Mouse (Mus musculus) gastrocnemius, postnatal 36 days (tissue): ENCODE results near the gene Khdc4. TPM values are rescaled to one million over a fixed set of nuclear protein-coding genes. Genes with fewer than 3 reads are reported as not detected.

Experiments
- DNase-seq, 2 experiments: peaks; one replicate each; pipeline ENCODE4 v3.0.0; 2022
- intact Hi-C: fragments of 180-260 bp; cut with DNase I; formaldehyde crosslinking; loops from one replicate; pipeline ENCODE4 v1.15.1; 2025
- long read RNA-seq, 2 experiments: library from polyadenylated mRNA; stranded (forward); transcript quantifications; one replicate each; pipeline ENCODE4 v2.0.0; 2021
- total RNA-seq, 2 experiments: library from RNA; stranded (reverse); gene quantifications; 2 replicates each; pipeline ENCODE4 v1.2.3; 2021

Gene Khdc4
- total RNA-seq = 10 to 100 TPM; 19.9 to 25.0 TPM
- long read RNA-seq, experiment 1, partial matches to known transcripts = 1 of 7 reads
- long read RNA-seq, experiment 1, other reads (novel, unspliced or antisense) = 2 of 7 reads
- long read RNA-seq, experiment 2, transcript Khdc4-201 (14 exons, 2,981 nt) = major isoform, 6 of 14 reads
- long read RNA-seq, experiment 2, partial matches to known transcripts = 2 of 14 reads
- long read RNA-seq, experiment 2, other reads (novel, unspliced or antisense) = 4 of 14 reads

GRCm38 (mm10) chr3:88684980-88685941 lies at the start of gene Khdc4:
Khdc4 (plus strand) TSS chr3:88685803.
- intact Hi-C loops = loop anchor here (10.0 kb wide), 1 partner anchor 390 kb away; the partner anchor contains the start of genes Cct3 and Tsacc
- peak; percentile 93 to 95 for DNase-seq

GRCm38 (mm10) chr3:88636555-88636986 lies 49.0 kb upstream of the Khdc4 start:
- no peak for DNase-seq
- intact Hi-C loops = loop anchor here (5.0 kb wide), 1 partner anchor 44 kb away; no protein-coding TSS in a partner anchor

DNA sequence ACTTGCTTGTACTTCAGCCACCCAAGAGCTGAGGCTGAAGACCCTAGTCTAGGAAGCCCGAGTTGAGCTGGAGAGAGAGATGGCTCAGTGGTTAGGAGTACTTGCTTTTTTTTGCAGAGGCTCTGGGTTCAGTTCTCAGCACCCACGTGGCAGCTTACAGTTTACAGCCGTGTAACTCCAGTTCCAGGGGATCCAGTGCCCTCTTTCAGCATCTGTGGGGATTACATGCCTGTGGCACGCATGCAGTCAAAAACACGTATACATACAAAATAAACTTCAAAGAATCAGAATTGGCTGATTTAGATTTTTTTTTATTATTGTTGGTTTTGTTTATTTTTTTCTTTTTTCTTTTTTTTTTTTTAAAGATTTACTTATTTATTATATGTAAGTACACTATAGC lies 48.5 kb upstream of the Khdc4 start:
- intact Hi-C loops = loop anchor here (5.0 kb wide), 1 partner anchor 45 kb away; no protein-coding TSS in a partner anchor
- no peak for DNase-seq

- intact Hi-C loops = loop anchor here (5.0 kb wide), 1 partner anchor 47 kb away; no protein-coding TSS in a partner anchor
- DNase-seq = no peak
Observed at GRCm38 (mm10) chr3:88639239-88639638, 46.4 kb upstream of the Khdc4 start.

DNA sequence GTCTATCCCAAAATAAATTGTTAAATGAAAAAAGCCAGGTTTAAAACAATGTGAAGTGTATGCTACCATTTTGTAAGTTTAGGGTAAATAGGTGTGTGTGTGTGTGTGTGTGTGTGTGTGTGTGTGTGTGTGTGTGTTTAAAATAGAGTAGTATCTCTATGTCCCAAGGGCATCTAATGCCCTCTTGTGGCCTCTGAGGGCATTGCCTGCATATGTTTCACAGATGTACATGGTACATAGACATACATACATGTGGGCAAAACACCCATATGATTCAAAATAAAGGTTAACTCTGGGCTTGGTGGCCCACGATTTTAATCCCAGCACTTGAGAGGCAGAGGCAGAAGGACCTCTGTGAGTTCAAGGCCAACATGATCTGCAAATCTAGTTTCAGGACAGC lies 44.9 kb upstream of the Khdc4 start:
- intact Hi-C loops = loop anchor here (2.0 kb wide), 1 partner anchor 34 kb away; no protein-coding TSS in a partner anchor
- DNase-seq = no peak

DNA sequence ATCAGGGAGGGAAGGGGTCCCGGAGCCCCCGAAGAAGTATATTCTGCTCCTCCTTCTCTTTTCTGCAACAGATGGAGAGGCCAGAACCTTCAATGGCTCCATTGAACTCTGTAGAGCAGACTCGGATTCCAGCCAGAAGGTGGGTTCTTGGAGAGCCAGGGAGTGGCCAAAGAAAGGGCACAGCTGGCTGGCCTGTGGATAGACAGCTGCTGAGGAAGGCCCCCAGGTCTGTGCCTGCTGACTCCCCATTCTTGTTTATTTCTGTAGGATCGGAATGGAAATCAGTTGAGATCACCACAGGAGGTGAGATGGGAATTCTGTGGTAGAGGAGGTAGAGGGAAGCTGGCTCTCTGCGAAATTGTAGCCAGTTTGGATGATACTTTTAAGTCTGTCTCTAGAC lies 42.5 kb upstream of the Khdc4 start:
- no peak for DNase-seq
- intact Hi-C loops = no loop called here

GRCm38 (mm10) chr3:88645937-88646336 lies 39.7 kb upstream of the Khdc4 start:
- DNase-seq = no peak
- intact Hi-C loops = no loop called here

- intact Hi-C loops = no loop called here
- DNase-seq = no peak
Observed at GRCm38 (mm10) chr3:88646426-88646995, 39.1 kb upstream of the Khdc4 start.

DNA sequence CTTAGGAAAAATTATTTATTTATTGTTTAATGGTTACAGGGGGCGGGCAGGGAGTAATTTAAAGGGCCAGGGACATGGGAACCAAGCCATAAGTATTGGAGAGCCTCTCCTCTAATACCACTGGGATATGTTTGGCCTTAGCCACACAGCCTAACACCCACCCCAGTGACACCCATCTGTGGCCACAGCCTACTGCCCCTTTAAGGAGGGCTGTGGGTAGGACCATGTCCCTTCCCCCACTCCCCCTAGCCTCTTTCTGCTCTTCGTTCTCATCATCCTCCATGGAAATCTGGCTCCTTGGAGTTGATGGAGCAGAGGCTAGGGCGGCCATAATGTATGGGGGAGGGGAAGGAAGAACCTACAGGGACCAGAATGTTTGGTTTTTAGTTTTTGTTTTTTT lies 38.5 kb upstream of the Khdc4 start:
- DNase-seq = no peak

GRCm38 (mm10) chr3:88647779-88648413 lies 37.7 kb upstream of the Khdc4 start:
- intact Hi-C loops = no loop called here
- DNase-seq = no peak

More for the DNA sequence above, 38.5 kb upstream of the Khdc4 start:
- intact Hi-C loops = no loop called here

DNA sequence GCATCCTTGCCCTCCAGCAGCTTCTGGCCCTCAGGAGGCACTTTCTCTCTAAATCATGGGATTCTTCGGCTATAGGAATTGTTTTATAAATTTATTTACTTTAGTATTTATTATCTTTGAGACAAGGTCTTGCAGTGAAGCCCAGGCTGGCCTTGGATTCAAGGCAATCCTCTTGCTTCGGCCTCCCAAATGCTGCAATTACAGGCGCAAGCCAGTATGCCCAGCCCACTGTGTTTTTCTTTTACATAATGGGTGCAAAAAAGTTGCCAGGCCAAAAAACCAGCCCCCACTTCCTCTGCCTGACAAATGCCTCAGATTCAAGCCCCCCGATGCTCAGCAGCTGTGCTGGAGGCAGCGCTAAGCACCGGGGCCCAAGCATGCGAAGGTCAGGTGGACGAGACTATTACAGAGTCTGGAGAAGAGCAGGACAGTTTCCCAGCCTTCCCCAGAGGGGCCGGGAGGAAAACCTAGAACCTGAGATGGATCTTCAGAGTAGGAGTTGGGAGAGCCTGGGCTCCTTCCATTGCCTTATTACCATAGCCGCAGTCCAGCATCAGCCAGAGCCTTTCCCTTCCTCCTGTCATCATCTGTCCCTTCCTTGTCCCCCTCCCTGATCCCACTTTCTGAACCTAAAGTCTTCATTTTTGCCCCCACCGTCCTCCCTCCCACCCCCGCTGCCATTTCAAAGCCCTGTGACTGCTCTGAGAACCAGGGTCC lies 37.0 kb upstream of the Khdc4 start:
- DNase-seq = no peak
- intact Hi-C loops = no loop called here

DNA sequence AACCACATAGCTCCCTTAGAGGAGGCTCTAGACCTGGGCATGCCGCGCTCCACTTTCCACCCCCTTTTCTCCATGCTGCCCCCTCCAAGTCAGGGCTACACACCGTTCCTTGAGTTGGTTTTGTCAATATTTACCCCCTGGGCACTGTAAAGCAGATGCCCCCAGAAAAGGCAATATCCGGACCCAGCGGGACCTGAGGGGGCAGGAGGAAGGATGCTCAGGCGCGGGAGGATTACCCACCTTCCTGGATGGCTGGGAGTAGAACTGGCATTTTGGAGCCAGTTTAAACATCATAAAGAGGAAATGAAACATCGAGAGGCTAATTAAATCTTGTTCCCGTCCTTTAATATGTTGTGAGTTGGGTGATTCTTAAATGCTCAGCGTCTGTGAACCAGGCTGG lies 36.4 kb upstream of the Khdc4 start:
- intact Hi-C loops = no loop called here
- DNase-seq = no peak

GRCm38 (mm10) chr3:88649967-88650366 lies 35.6 kb upstream of the Khdc4 start:
- no peak for DNase-seq
- intact Hi-C loops = no loop called here

DNA sequence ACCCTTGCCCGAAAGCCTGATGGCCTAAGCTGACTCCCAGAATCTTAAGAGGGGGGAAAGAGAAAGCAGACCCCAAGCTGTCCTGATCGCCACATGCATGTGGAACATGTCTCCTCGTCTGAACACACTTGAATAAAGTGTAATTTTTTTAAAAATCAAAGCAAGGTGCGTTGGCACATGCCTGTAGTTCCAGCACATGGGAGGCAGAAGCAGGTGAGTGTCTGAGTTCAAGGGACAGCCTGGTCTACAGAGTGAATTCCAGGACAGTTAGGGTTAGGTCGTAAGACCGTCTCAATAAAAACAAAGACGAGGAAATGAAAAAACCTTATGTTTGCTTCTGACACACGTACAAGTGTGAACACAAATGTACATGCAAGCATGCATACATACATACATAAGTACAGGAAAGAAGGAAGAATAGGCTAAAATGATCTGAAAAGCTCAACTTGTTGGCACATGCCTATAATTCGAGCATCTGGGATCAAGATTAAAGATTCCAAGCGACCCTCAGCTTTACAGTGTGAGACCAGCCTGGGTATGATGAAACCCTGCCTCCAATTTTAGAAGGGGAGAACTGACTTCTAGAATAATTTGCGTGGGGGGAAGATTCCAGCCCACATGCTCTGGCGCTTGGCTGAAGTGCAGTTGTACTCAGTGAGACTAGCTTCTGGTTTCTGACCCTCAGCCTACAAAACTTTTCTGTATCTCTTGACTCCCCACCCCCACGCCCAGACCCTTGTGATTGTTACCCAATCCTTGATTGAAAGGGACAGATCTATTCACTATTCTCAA lies 34.7 kb upstream of the Khdc4 start:
- intact Hi-C loops = no loop called here
- no peak for DNase-seq

DNA sequence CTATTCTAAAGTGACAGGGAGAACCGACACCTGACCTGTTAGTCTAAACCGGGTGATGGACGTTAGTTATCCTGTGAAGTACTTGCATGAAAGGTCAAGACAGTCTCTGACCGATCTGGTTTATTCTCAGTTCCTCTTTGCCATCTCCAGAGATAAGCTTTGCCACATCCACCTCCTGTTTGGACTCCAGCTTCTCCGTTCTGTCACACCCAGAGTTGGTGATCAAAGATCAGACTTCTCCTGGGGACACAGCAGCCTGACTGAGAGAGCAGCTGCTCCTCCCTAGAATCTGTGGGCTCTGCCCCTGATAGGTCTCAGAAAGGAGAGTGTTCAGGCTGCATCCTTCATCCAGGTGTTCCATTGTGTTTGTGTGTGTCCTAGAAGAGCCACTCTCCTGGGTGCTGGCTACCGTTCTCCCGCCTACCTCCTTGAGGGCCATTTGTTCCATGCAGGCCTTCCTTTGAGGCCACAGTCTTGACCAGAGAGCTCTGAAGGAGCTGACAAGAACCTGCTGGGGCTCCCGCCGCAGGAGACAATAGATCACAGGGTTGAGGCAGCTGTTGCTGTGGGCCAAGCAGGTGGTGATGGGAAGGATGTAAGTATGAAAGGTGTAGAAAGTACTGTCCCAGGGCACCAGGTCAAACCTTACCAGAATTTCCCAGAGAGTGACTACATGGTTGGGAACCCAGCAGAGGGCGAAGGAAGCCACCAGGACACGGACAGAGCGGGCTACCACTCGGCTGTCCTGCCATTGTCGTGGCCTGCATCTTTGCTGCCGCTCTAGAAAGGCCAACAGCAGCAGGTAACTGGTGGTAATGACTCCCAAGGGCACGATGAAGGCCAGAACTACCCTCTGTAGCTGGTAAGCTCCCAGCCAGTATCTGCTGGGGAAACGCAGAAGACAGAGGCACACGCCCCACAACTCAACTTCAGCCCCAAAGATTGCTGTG lies 33.7 kb upstream of the Khdc4 start:
- DNase-seq = no peak
- intact Hi-C loops = no loop called here

- no peak for DNase-seq
- intact Hi-C loops = no loop called here
Observed at GRCm38 (mm10) chr3:88652846-88653515, 32.6 kb upstream of the Khdc4 start, which contains the start of gene Rxfp4. Rxfp4 (minus strand) TSS chr3:88653142.
